Mouse (Mus musculus) embryonic fibroblast, embryonic 13.5 days (primary cell): Measurements from ENCODE around the gene Fut9. TPM values are rescaled to one million over a fixed set of nuclear protein-coding genes. Genes with fewer than 3 reads are reported as not detected.

Experiments used
- H3K27ac ChIP-seq: 2 replicates; pipeline ENCODE4 v1.5.1; 2012; ENCODE audit warnings: low read length, control low read depth, inconsistent platforms; ENCODE audit not compliant: insufficient read depth
- H3K4me1 ChIP-seq: 2 replicates; pipeline ENCODE4 v1.6.1; 2011; ENCODE audit warnings: low read length; ENCODE audit not compliant: control insufficient read depth, insufficient read depth
- H3K4me3 ChIP-seq: 2 replicates; pipeline ENCODE4 v1.5.1; 2011; ENCODE audit warnings: mild to moderate bottlenecking, control low read depth, low read length; ENCODE audit not compliant: insufficient read depth
- CTCF ChIP-seq: IDR thresholded peaks from 2 replicates; pipeline ENCODE4 v1.5.1; 2011; ENCODE audit warnings: mild to moderate bottlenecking, control low read depth, low read length, moderate library complexity, borderline replicate concordance; ENCODE audit not compliant: insufficient read depth
- POLR2A ChIP-seq: IDR thresholded peaks from 2 replicates; pipeline ENCODE4 v1.6.1; 2011; ENCODE audit warnings: low read depth, mild to moderate bottlenecking, control low read depth, low read length, moderate library complexity
- polyA plus RNA-seq: library from polyadenylated mRNA; stranded (reverse); fragments of >200 nt; gene quantifications from 2 replicates; pipeline ENCODE4 v1.2.4, GENCODE M21; 2011; ENCODE audit warnings: low read depth; ENCODE audit not compliant: missing spikeins, insufficient read length

Fut9 gene
- polyA plus RNA-seq, 1 experiment: 0.05 TPM

GRCm38 (mm10) chr4:25768657-25769056 lies 31.4 kb downstream of the Fut9 start:
- no peak overlapping the region for H3K27ac ChIP-seq
- no peak for TF ChIP-seq CTCF
- TF ChIP-seq POLR2A: no peak

GRCm38 (mm10) chr4:25763091-25763490 lies 37.0 kb downstream of the Fut9 start:
- no peak for TF ChIP-seq POLR2A
- H3K27ac ChIP-seq: no peak overlapping the region
- H3K4me3 ChIP-seq: no peak overlapping the region
- no peaks in the 10 kb centered on the region for H3K4me1 ChIP-seq

More at GRCm38 (mm10) chr4:25768657-25769056, 31.4 kb downstream of the Fut9 start:
- no peaks in the 10 kb centered on the region for H3K4me1 ChIP-seq
- no peak overlapping the region for H3K4me3 ChIP-seq

- H3K4me3 ChIP-seq: no peak overlapping the region
- TF ChIP-seq POLR2A: no peak
- H3K27ac ChIP-seq: no peak overlapping the region
- no peaks in the 10 kb centered on the region for H3K4me1 ChIP-seq
Observed at GRCm38 (mm10) chr4:25757909-25758548, 42.0 kb downstream of the Fut9 start.

- TF ChIP-seq POLR2A: no peak
- TF ChIP-seq CTCF: no peak
- Histone ChIP-seq H3K4me3 (no peak overlapping the region), H3K4me1 (no peaks in the 10 kb centered on the region), H3K27ac (no peak overlapping the region)
Observed at GRCm38 (mm10) chr4:25741553-25741952, 58.5 kb downstream of the Fut9 start.

GRCm38 (mm10) chr4:25738782-25739181 lies 61.3 kb downstream of the Fut9 start:
- TF ChIP-seq POLR2A: no peak
- no peak for TF ChIP-seq CTCF
- no peak overlapping the region for H3K4me3 ChIP-seq
- H3K4me1 ChIP-seq: no peaks in the 10 kb centered on the region
- no peak overlapping the region for H3K27ac ChIP-seq

- Histone ChIP-seq H3K4me3 (no peak overlapping the region), H3K27ac (no peak overlapping the region), H3K4me1 (no peaks in the 10 kb centered on the region)
- TF ChIP-seq CTCF: no peak
- no peak for TF ChIP-seq POLR2A
Observed at GRCm38 (mm10) chr4:25721576-25721975, 78.5 kb downstream of the Fut9 start.

GRCm38 (mm10) chr4:25713907-25714306 lies 86.1 kb downstream of the Fut9 start:
- TF ChIP-seq CTCF (no peak), POLR2A (no peak)
- H3K4me1 ChIP-seq: no peaks in the 10 kb centered on the region
- no peak overlapping the region for H3K4me3 ChIP-seq
- H3K27ac ChIP-seq: no peak overlapping the region

- Histone ChIP-seq H3K4me1 (no peaks in the 10 kb centered on the region), H3K27ac (no peak overlapping the region), H3K4me3 (no peak overlapping the region)
- no peak for TF ChIP-seq CTCF
- no peak for TF ChIP-seq POLR2A
Observed at GRCm38 (mm10) chr4:25684976-25685375, 115.1 kb downstream of the Fut9 start.

GRCm38 (mm10) chr4:25664196-25664595 lies 135.8 kb downstream of the Fut9 start:
- Histone ChIP-seq H3K4me3 (no peak overlapping the region), H3K27ac (no peak overlapping the region), H3K4me1 (no peaks in the 10 kb centered on the region)
- no peak for TF ChIP-seq POLR2A
- TF ChIP-seq CTCF: no peak

GRCm38 (mm10) chr4:25661204-25661727 lies 138.8 kb downstream of the Fut9 start:
- no peak overlapping the region for H3K4me3 ChIP-seq
- no peaks in the 10 kb centered on the region for H3K4me1 ChIP-seq
- TF ChIP-seq CTCF: no peak
- TF ChIP-seq POLR2A: no peak
- no peak overlapping the region for H3K27ac ChIP-seq

GRCm38 (mm10) chr4:25658792-25659191 lies 141.3 kb downstream of the Fut9 start:
- Histone ChIP-seq H3K4me3 (no peak overlapping the region), H3K4me1 (no peaks in the 10 kb centered on the region), H3K27ac (no peak overlapping the region)
- no peak for TF ChIP-seq CTCF
- no peak for TF ChIP-seq POLR2A
